Mouse (Mus musculus) myocyte (in vitro differentiated cells): ENCODE results near the gene Kank3. TPM values are rescaled to one million over a fixed set of nuclear protein-coding genes. Genes with fewer than 3 reads are reported as not detected.

ENCODE experiments used
- H3K27me3 ChIP-seq: one replicate; pipeline ENCODE4 v1.6.1; 2011; ENCODE audit not compliant: control insufficient read depth, insufficient read depth, insufficient read length
- H3K36me3 ChIP-seq: one replicate; pipeline ENCODE4 v1.6.1; 2011; ENCODE audit not compliant: control insufficient read depth, insufficient read depth
- H3K4me2 ChIP-seq: one replicate; pipeline ENCODE4 v1.6.1; 2011; ENCODE audit warnings: low read depth, control low read depth
- H3K4me3 ChIP-seq: one replicate; pipeline ENCODE4 v1.5.1; 2011; ENCODE audit warnings: mild to moderate bottlenecking, control low read depth, moderate library complexity
- H3K79me2 ChIP-seq: one replicate; pipeline ENCODE4 v1.6.1; 2011; ENCODE audit not compliant: control insufficient read depth, insufficient read depth
- H3ac ChIP-seq: one replicate; pipeline ENCODE4 v1.6.1; 2011; ENCODE audit not compliant: control insufficient read depth, insufficient read length
- CEBPB ChIP-seq: IDR thresholded peaks from 2 replicates; pipeline ENCODE4 v1.6.1; 2011; ENCODE audit warnings: mild to moderate bottlenecking, moderate library complexity; ENCODE audit not compliant: poor library complexity, insufficient read depth, severe bottlenecking
- E2F4 ChIP-seq: IDR thresholded peaks from one replicate; pipeline ENCODE4 v1.6.1; 2011; ENCODE audit warnings: mild to moderate bottlenecking, control low read depth, moderate library complexity; ENCODE audit not compliant: insufficient read depth
- MAX ChIP-seq: IDR thresholded peaks from one replicate; pipeline ENCODE4 v1.6.1; 2011; ENCODE audit warnings: low read depth, mild to moderate bottlenecking, control low read depth
- MYOD1 ChIP-seq, 3 experiments: IDR thresholded peaks; one replicate each; pipeline ENCODE4 v1.6.1; 2011; ENCODE audit warnings: control low read depth in 2 of 3, low read depth in 2 of 3, mild to moderate bottlenecking in 2 of 3, moderate library complexity in 1 of 3; ENCODE audit not compliant: insufficient read length in 2 of 3, control insufficient read depth in 1 of 3
- MYOG ChIP-seq, 3 experiments: IDR thresholded peaks; one replicate each; pipeline ENCODE4 v1.6.1; 2011; ENCODE audit warnings: control low read depth in 2 of 3, low read depth in 2 of 3, mild to moderate bottlenecking in 2 of 3; ENCODE audit not compliant: insufficient read length in 2 of 3, control insufficient read depth in 1 of 3, insufficient read depth in 1 of 3
- POLR2A ChIP-seq: IDR thresholded peaks from one replicate; pipeline ENCODE4 v1.6.1; 2011; ENCODE audit warnings: low read depth, mild to moderate bottlenecking, control low read depth, moderate library complexity; ENCODE audit not compliant: insufficient read length
- POLR2AphosphoS2 ChIP-seq: IDR thresholded peaks from one replicate; pipeline ENCODE4 v1.6.1; 2011; ENCODE audit warnings: low read depth, control low read depth; ENCODE audit not compliant: insufficient read length
- REST ChIP-seq: IDR thresholded peaks from one replicate; pipeline ENCODE4 v1.6.1; 2011; ENCODE audit warnings: mild to moderate bottlenecking, control low read depth, moderate library complexity; ENCODE audit not compliant: insufficient read depth, insufficient read length
- SRF ChIP-seq: IDR thresholded peaks from one replicate; pipeline ENCODE4 v1.6.1; 2011; ENCODE audit warnings: low read depth; ENCODE audit not compliant: control insufficient read depth, insufficient read length
- TCF12 ChIP-seq: IDR thresholded peaks from one replicate; pipeline ENCODE4 v1.6.1; 2011; ENCODE audit warnings: mild to moderate bottlenecking, control low read depth; ENCODE audit not compliant: poor library complexity, insufficient read depth, severe bottlenecking
- TCF3 ChIP-seq: IDR thresholded peaks from one replicate; pipeline ENCODE4 v1.6.1; 2011; ENCODE audit warnings: low read depth, control low read depth; ENCODE audit not compliant: insufficient read length
- USF1 ChIP-seq: IDR thresholded peaks from one replicate; pipeline ENCODE4 v1.6.1; 2011; ENCODE audit warnings: low read depth, mild to moderate bottlenecking, control low read depth, moderate library complexity
- polyA plus RNA-seq: library from polyadenylated mRNA; unstranded; fragments of >200 nt; fragmentation: generic; extraction: Trizol; gene quantifications from one replicate; pipeline ENCODE4 v1.2.1, GENCODE M21; 2012; ENCODE audit warnings: missing spikeins

Kank3 gene
- polyA plus RNA-seq: 8.3 TPM

- Histone ChIP-seq H3K36me3 (no peaks in the 10 kb centered on the region), H3ac (no peak within 1 kb of the TSS), H3K79me2 (no peaks in the 10 kb centered on the region), H3K27me3 (no peaks in the 10 kb centered on the region), H3K4me2 (peak within 1 kb of the TSS; percentile 99), H3K4me3 (peak within 1 kb of the TSS; percentile 33)
- TF ChIP-seq TCF3 (no peak), POLR2A (no peak), TCF12 (no peak), CEBPB (no peak), POLR2AphosphoS2 (no peak)
Observed at GRCm38 (mm10) chr17:33810334-33811141, at the start of gene Kank3. Gene Kank3, plus strand, starts transcription at chr17:33810519.

DNA sequence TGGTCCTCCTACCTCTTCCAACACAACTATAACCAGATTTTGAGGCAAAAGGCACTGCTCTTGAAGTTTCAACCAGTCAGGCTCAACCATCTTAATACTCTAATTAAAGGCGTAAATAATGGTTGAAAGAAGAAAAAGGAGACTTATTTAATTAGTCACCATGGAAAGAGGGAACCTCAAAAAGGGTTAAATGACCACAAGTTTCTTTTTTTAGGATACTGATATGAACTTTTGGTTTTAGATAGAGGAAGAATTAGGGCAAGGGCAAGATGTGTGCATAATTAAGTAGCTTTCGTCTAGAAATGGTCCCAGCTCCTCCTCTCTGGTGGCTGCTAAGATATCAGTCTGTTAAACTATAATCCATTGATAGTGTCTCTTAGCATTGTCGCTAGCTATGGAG is 43.9 kb upstream of the Kank3 start:
- no peaks in the 10 kb centered on the region for H3K27me3 ChIP-seq
- no peaks in the 10 kb centered on the region for H3K79me2 ChIP-seq
- no peak overlapping the region for H3K4me2 ChIP-seq
- H3K36me3 ChIP-seq: no peaks in the 10 kb centered on the region
- H3ac ChIP-seq: no peak overlapping the region
- TF ChIP-seq MAX: no peak
- TF ChIP-seq POLR2A: no peak
- TF ChIP-seq MYOD1 (IDR thresholded peaks at IDR 0.05; ENCODE audit: control insufficient read depth in 1 of 3, insufficient read length in 2 of 3, low read depth in 2 of 3): no peak
- no peak for TF ChIP-seq E2F4
- no peak for TF ChIP-seq TCF3
- no peak for TF ChIP-seq REST
- no peak for TF ChIP-seq CEBPB
- TF ChIP-seq MYOG (IDR thresholded peaks at IDR 0.05; ENCODE audit: control insufficient read depth in 1 of 3, insufficient read depth in 1 of 3, insufficient read length in 2 of 3, low read depth in 2 of 3): no peak
- TF ChIP-seq USF1: no peak
- TF ChIP-seq TCF12: no peak
- TF ChIP-seq SRF: no peak
- no peak for TF ChIP-seq POLR2AphosphoS2
- H3K4me3 ChIP-seq: no peak overlapping the region

- no peak overlapping the region for H3K4me3 ChIP-seq
- H3K27me3 ChIP-seq: no peaks in the 10 kb centered on the region
- TF ChIP-seq POLR2AphosphoS2: no peak
- no peak for TF ChIP-seq TCF12
- no peak overlapping the region for H3K4me2 ChIP-seq
- no peak overlapping the region for H3ac ChIP-seq
- no peaks in the 10 kb centered on the region for H3K79me2 ChIP-seq
- peaks cover 11% of the 10 kb centered on the region for H3K36me3 ChIP-seq
Observed at GRCm38 (mm10) chr17:33771617-33772016, 38.7 kb upstream of the Kank3 start.

- Histone ChIP-seq H3ac (no peak overlapping the region), H3K4me2 (no peak overlapping the region), H3K27me3 (no peaks in the 10 kb centered on the region), H3K79me2 (no peaks in the 10 kb centered on the region), H3K36me3 (peaks cover 21% of the 10 kb centered on the region), H3K4me3 (no peak overlapping the region)
- TF ChIP-seq E2F4 (no peak), SRF (no peak), USF1 (no peak), TCF3 (no peak), MYOD1 (IDR thresholded peaks at IDR 0.05; ENCODE audit: control insufficient read depth in 1 of 3, insufficient read length in 2 of 3, low read depth in 2 of 3) (no peak), CEBPB (no peak), TCF12 (no peak), POLR2A (no peak), MYOG (IDR thresholded peaks at IDR 0.05; ENCODE audit: control insufficient read depth in 1 of 3, insufficient read depth in 1 of 3, insufficient read length in 2 of 3, low read depth in 2 of 3) (no peak), REST (no peak), MAX (no peak)
Observed at GRCm38 (mm10) chr17:33773426-33773825, 36.9 kb upstream of the Kank3 start.

GRCm38 (mm10) chr17:33773871-33774572 is 36.3 kb upstream of the Kank3 start:
- no peak overlapping the region for H3ac ChIP-seq
- no peak overlapping the region for H3K4me3 ChIP-seq
- H3K36me3 ChIP-seq: peaks cover 21% of the 10 kb centered on the region
- TF ChIP-seq USF1 (no peak), MYOD1 (IDR thresholded peaks at IDR 0.05; ENCODE audit: control insufficient read depth in 1 of 3, insufficient read length in 2 of 3, low read depth in 2 of 3) (no peak), POLR2A (no peak), POLR2AphosphoS2 (no peak), CEBPB (no peak), TCF3 (no peak), E2F4 (no peak), REST (no peak), MAX (no peak), MYOG (IDR thresholded peaks at IDR 0.05; ENCODE audit: control insufficient read depth in 1 of 3, insufficient read depth in 1 of 3, insufficient read length in 2 of 3, low read depth in 2 of 3) (no peak), TCF12 (no peak), SRF (no peak)
- no peaks in the 10 kb centered on the region for H3K79me2 ChIP-seq
- no peaks in the 10 kb centered on the region for H3K27me3 ChIP-seq
- no peak overlapping the region for H3K4me2 ChIP-seq
